Mouse (Mus musculus): ENCODE results near the gene Slc6a9. TPM values are rescaled to one million over a fixed set of nuclear protein-coding genes. Genes with fewer than 3 reads are reported as not detected.

Gene Slc6a9
- polyA plus RNA-seq, 1 experiment, result 129 TPM

DNA sequence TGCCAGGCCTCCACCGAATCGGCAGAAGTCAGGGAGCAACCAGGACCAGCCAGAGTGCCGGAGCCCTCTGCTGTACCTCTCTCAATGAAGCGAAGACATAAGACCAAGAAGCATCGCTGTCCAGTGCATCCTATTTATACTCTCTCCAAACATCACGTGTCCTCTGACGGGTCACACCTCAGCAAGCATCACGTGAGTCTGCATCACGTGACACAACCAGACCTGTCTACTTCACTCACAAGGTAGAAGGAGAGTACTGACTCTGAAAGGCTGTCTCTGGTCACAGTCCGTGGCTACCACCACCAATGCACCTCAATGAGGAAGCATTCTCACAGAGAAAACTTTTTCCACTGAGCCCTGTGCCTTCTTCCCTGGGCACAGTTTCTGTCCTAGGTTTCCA lies 16.3 kb upstream of the Slc6a9 start:
- TF ChIP-seq USF1 (IDR thresholded peaks at IDR 0.05; ENCODE audit: low read depth), result no peak
- no peak for TF ChIP-seq MYOD1 (IDR thresholded peaks at IDR 0.05; ENCODE audit: control insufficient read depth in 1 of 3, insufficient read length in 2 of 3, low read depth in 2 of 3)
- no peak for TF ChIP-seq TCF3 (IDR thresholded peaks at IDR 0.05; ENCODE audit: insufficient read length, low read depth)
- TF ChIP-seq SRF (IDR thresholded peaks at IDR 0.05; ENCODE audit: control insufficient read depth, insufficient read length, low read depth), result no peak
- TF ChIP-seq POLR2AphosphoS2 (IDR thresholded peaks at IDR 0.05; ENCODE audit: insufficient read length, low read depth), result no peak
- TF ChIP-seq MYOG (IDR thresholded peaks at IDR 0.05; ENCODE audit: control insufficient read depth in 1 of 3, insufficient read depth in 1 of 3, insufficient read length in 2 of 3, low read depth in 2 of 3), result no peak
- no peak for TF ChIP-seq E2F4 (IDR thresholded peaks at IDR 0.05; ENCODE audit: insufficient read depth)
- no peak for TF ChIP-seq POLR2A (IDR thresholded peaks at IDR 0.05; ENCODE audit: insufficient read length, low read depth)
- TF ChIP-seq REST (IDR thresholded peaks at IDR 0.05; ENCODE audit: insufficient read depth, insufficient read length), result no peak
- no peak for TF ChIP-seq MAX (IDR thresholded peaks at IDR 0.05; ENCODE audit: low read depth)
- no peak for TF ChIP-seq TCF12 (IDR thresholded peaks at IDR 0.05; ENCODE audit: insufficient read depth, poor library complexity, severe bottlenecking)
- no peak for TF ChIP-seq CEBPB (IDR thresholded peaks at IDR 0.05; ENCODE audit: insufficient read depth, poor library complexity, severe bottlenecking)
- Histone ChIP-seq H3ac (ENCODE audit: control insufficient read depth, insufficient read length) (no peak overlapping the region), H3K4me2 (ENCODE audit: low read depth) (no peak overlapping the region)

GRCm38 (mm10) chr4:117828572-117829145 lies 5.6 kb upstream of the Slc6a9 start:
- Histone ChIP-seq H3K79me2 (ENCODE audit: control insufficient read depth, insufficient read depth) (no peaks in the 10 kb centered on the region), H3ac (ENCODE audit: control insufficient read depth, insufficient read length) (no peak overlapping the region), H3K4me2 (ENCODE audit: low read depth) (no peak overlapping the region), H3K36me3 (ENCODE audit: control insufficient read depth, insufficient read depth) (no peaks in the 10 kb centered on the region), H3K27me3 (ENCODE audit: control insufficient read depth, insufficient read depth, insufficient read length) (peaks cover 10% of the 10 kb centered on the region), H3K4me3 (no peak overlapping the region)
- no peak for TF ChIP-seq POLR2A (IDR thresholded peaks at IDR 0.05; ENCODE audit: insufficient read length, low read depth)

More for the DNA sequence above, 16.3 kb upstream of the Slc6a9 start:
- Histone ChIP-seq H3K79me2 (ENCODE audit: control insufficient read depth, insufficient read depth) (no peaks in the 10 kb centered on the region), H3K36me3 (ENCODE audit: control insufficient read depth, insufficient read depth) (no peaks in the 10 kb centered on the region), H3K4me3 (no peak overlapping the region), H3K27me3 (ENCODE audit: control insufficient read depth, insufficient read depth, insufficient read length) (peaks cover 10% of the 10 kb centered on the region)

DNA sequence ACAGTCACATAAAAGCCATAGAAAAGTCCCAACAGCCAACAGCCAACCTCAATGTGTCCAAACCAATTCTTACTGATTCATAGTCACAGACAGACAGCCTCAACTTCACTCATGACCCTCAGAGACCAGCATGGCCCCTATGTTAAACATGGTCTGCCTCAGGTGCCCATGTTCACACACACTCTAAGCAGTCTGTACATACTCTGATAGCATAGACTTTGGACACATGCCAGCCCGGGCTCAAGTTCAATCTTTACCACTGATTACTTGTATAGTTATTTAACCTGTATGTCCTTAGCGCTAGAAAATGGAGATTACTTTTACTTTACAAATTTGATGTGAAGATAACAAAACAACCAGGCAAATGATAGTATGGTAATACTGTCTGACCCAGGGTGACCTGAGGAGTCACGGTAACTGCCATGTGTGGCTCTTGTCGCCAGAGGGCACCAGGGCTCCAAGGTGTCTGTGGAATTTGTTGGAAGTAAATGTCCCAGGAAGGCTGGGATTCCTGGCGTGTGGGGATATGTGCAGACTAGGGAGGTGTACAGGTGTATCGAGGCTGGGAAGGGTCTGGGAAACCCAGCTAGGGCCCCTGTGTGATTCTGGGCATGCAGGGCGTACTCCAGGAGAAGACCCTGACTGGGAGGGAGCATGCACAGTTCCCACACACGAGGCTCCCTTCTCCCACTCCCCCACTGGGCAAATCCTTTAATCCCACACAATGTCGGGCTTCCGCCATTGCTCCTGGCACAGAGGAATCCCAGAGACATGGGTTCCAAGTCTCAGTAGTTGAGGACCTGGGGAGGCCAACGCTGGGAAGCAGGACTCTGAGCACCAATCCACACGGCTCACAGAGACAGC lies 4.8 kb upstream of the Slc6a9 start:
- no peaks in the 10 kb centered on the region for H3K79me2 ChIP-seq (ENCODE audit: control insufficient read depth, insufficient read depth)
- TF ChIP-seq SRF (IDR thresholded peaks at IDR 0.05; ENCODE audit: control insufficient read depth, insufficient read length, low read depth) (peak; percentile 17), USF1 (IDR thresholded peaks at IDR 0.05; ENCODE audit: low read depth) (no peak), POLR2AphosphoS2 (IDR thresholded peaks at IDR 0.05; ENCODE audit: insufficient read length, low read depth) (no peak)
- no peak overlapping the region for H3K4me3 ChIP-seq

GRCm38 (mm10) chr4:117830124-117830551 lies 4.2 kb upstream of the Slc6a9 start:
- no peak for TF ChIP-seq POLR2AphosphoS2 (IDR thresholded peaks at IDR 0.05; ENCODE audit: insufficient read length, low read depth)
- TF ChIP-seq MYOG (IDR thresholded peaks at IDR 0.05; ENCODE audit: control insufficient read depth in 1 of 3, insufficient read depth in 1 of 3, insufficient read length in 2 of 3, low read depth in 2 of 3), result peak; percentile 94 to 98 (median 95)
- TF ChIP-seq MAX (IDR thresholded peaks at IDR 0.05; ENCODE audit: low read depth), result no peak
- TF ChIP-seq MYOD1 (IDR thresholded peaks at IDR 0.05; ENCODE audit: control insufficient read depth in 1 of 3, insufficient read length in 2 of 3, low read depth in 2 of 3), result peak; percentile 67 to 96 (median 87)
- no peak for TF ChIP-seq USF1 (IDR thresholded peaks at IDR 0.05; ENCODE audit: low read depth)
- TF ChIP-seq TCF12 (IDR thresholded peaks at IDR 0.05; ENCODE audit: insufficient read depth, poor library complexity, severe bottlenecking), result peak; percentile 91
- TF ChIP-seq SRF (IDR thresholded peaks at IDR 0.05; ENCODE audit: control insufficient read depth, insufficient read length, low read depth), result no peak
- peak; percentile 91 for TF ChIP-seq TCF3 (IDR thresholded peaks at IDR 0.05; ENCODE audit: insufficient read length, low read depth)
- TF ChIP-seq REST (IDR thresholded peaks at IDR 0.05; ENCODE audit: insufficient read depth, insufficient read length), result no peak
- Histone ChIP-seq H3K4me3 (no peak overlapping the region), H3K27me3 (ENCODE audit: control insufficient read depth, insufficient read depth, insufficient read length) (no peaks in the 10 kb centered on the region), H3K4me2 (ENCODE audit: low read depth) (peak overlapping the region; percentile 67), H3ac (ENCODE audit: control insufficient read depth, insufficient read length) (no peak overlapping the region), H3K79me2 (ENCODE audit: control insufficient read depth, insufficient read depth) (no peaks in the 10 kb centered on the region), H3K36me3 (ENCODE audit: control insufficient read depth, insufficient read depth) (no peaks in the 10 kb centered on the region)

More for the DNA sequence above, 4.8 kb upstream of the Slc6a9 start:
- H3ac ChIP-seq (ENCODE audit: control insufficient read depth, insufficient read length), result no peak overlapping the region
- H3K27me3 ChIP-seq (ENCODE audit: control insufficient read depth, insufficient read depth, insufficient read length), result peaks cover 3% of the 10 kb centered on the region
- peak overlapping the region; percentile 67 for H3K4me2 ChIP-seq (ENCODE audit: low read depth)
- H3K36me3 ChIP-seq (ENCODE audit: control insufficient read depth, insufficient read depth), result no peaks in the 10 kb centered on the region

GRCm38 (mm10) chr4:117830801-117831200 lies 3.5 kb upstream of the Slc6a9 start:
- H3K4me2 ChIP-seq (ENCODE audit: low read depth), result no peak overlapping the region
- H3K27me3 ChIP-seq (ENCODE audit: control insufficient read depth, insufficient read depth, insufficient read length), result no peaks in the 10 kb centered on the region
- H3ac ChIP-seq (ENCODE audit: control insufficient read depth, insufficient read length), result no peak overlapping the region
- no peak overlapping the region for H3K4me3 ChIP-seq
- no peak for TF ChIP-seq TCF12 (IDR thresholded peaks at IDR 0.05; ENCODE audit: insufficient read depth, poor library complexity, severe bottlenecking)
- H3K79me2 ChIP-seq (ENCODE audit: control insufficient read depth, insufficient read depth), result no peaks in the 10 kb centered on the region
- no peaks in the 10 kb centered on the region for H3K36me3 ChIP-seq (ENCODE audit: control insufficient read depth, insufficient read depth)

All from myocyte (in vitro differentiated cells).